Mouse (Mus musculus) c-Kit-positive CD71-negative TER-119-negative erythroid progenitor cells, embryonic 14.5 days (primary cell): Measurements from ENCODE around the gene Dcp1b.

Experiments used
- DNase-seq: peaks from one replicate; pipeline ENCODE4 v3.0.0-alpha.2; 2013; ENCODE audit warnings: low read depth

Gene Dcp1b

GRCm38 (mm10) chr6:119228861-119229603, 54.0 kb downstream of the Dcp1b start:
- no peak for DNase-seq

- no peak for DNase-seq
Measured at GRCm38 (mm10) chr6:119233066-119233465, 58.0 kb downstream of the Dcp1b start.

GRCm38 (mm10) chr6:119235441-119235840, 60.4 kb downstream of the Dcp1b start:
- no peak for DNase-seq

- no peak for DNase-seq
Measured at GRCm38 (mm10) chr6:119236241-119236640, 61.2 kb downstream of the Dcp1b start, which contains the start of gene Cacna2d4. Gene Cacna2d4, plus strand, starts transcription at chr6:119236526.

GRCm38 (mm10) chr6:119237427-119237989, 62.5 kb downstream of the Dcp1b start:
- DNase-seq, result no peak

GRCm38 (mm10) chr6:119239341-119240005, 64.4 kb downstream of the Dcp1b start:
- no peak for DNase-seq

- no peak for DNase-seq
Measured at GRCm38 (mm10) chr6:119240256-119240655, 65.2 kb downstream of the Dcp1b start.

- no peak for DNase-seq
Measured at GRCm38 (mm10) chr6:119240871-119241705, 66.0 kb downstream of the Dcp1b start.

- DNase-seq, result no peak
Measured at GRCm38 (mm10) chr6:119246082-119246481, 71.0 kb downstream of the Dcp1b start.

GRCm38 (mm10) chr6:119248578-119248977, 73.5 kb downstream of the Dcp1b start:
- no peak for DNase-seq

- no peak for DNase-seq
Measured at GRCm38 (mm10) chr6:119249726-119250125, 74.7 kb downstream of the Dcp1b start.

- DNase-seq, result no peak
Measured at GRCm38 (mm10) chr6:119251704-119252103, 76.7 kb downstream of the Dcp1b start.
